Mouse (Mus musculus) limb, embryonic 12.5 days (tissue): ENCODE measurements around the gene Ociad1. TPM values are rescaled to one million over a fixed set of nuclear protein-coding genes. Genes with fewer than 3 reads are reported as not detected.

Source experiments
- ATAC-seq: fragments of 200-750 bp; cut with Nextera tagmentation; 2 replicates; pipeline ENCODE4 v1.8.0; 2017; ENCODE audit warnings: low read depth, moderate TSS enrichment; ENCODE audit not compliant: insufficient number of reproducible peaks, insufficient read depth, low FRiP score, low TSS enrichment
- H3K27ac ChIP-seq: fragments of 300-500 bp; sonication (generic); 2 replicates; pipeline ENCODE4 v1.5.1; 2016; ENCODE audit warnings: mild to moderate bottlenecking, moderate library complexity
- H3K27me3 ChIP-seq: fragments of 300-500 bp; sonication (generic); 2 replicates; pipeline ENCODE4 v1.6.1; 2016; ENCODE audit warnings: mild to moderate bottlenecking, moderate library complexity
- H3K36me3 ChIP-seq: fragments of 300-500 bp; sonication (generic); 2 replicates; pipeline ENCODE4 v1.6.1; 2016; ENCODE audit warnings: mild to moderate bottlenecking, moderate library complexity
- H3K4me1 ChIP-seq: fragments of 300-500 bp; sonication (generic); replicated peaks from 2 replicates; pipeline ENCODE4 v1.6.1; 2016
- H3K4me2 ChIP-seq: fragments of 300-500 bp; sonication (generic); 2 replicates; pipeline ENCODE4 v1.6.1; 2016; ENCODE audit warnings: mild to moderate bottlenecking, moderate library complexity
- H3K4me3 ChIP-seq: fragments of 300-500 bp; sonication (generic); replicated peaks from 2 replicates; pipeline ENCODE4 v1.5.1; 2016; ENCODE audit warnings: mild to moderate bottlenecking
- H3K9ac ChIP-seq: fragments of 300-500 bp; sonication (generic); replicated peaks from 2 replicates; pipeline ENCODE4 v1.6.1; 2016; ENCODE audit warnings: mild to moderate bottlenecking, moderate library complexity
- H3K9me3 ChIP-seq: fragments of 300-500 bp; sonication (generic); 2 replicates; pipeline ENCODE4 v1.6.1; 2016; ENCODE audit warnings: mild to moderate bottlenecking, moderate library complexity
- WGBS: fragments of 180-500 bp; shearing (Covaris S2); methylation state at CpG from one replicate; pipeline ENCODE4 v1.1.7; 2016; 5-methylcytosine and 5-hydroxymethylcytosine counted together
- polyA plus RNA-seq: library from polyadenylated mRNA; unstranded; fragments of >200 nt; fragmentation: Nextera tagmentation; extraction: Ambion mirVana; gene quantifications from 2 replicates; pipeline ENCODE4 v1.2.1, GENCODE M21; 2016

The Ociad1 gene
- polyA plus RNA-seq, 1 experiment from 2014 or later, result 208 TPM

- Histone ChIP-seq H3K4me1 (peaks cover 6% of the 10 kb centered on the region; the same call in 1 of the 2 replicates), H3K27ac (no peak overlapping the region), H3K4me3 (no peak overlapping the region), H3K9ac (no peak overlapping the region), H3K27me3 (peaks cover 14% of the 10 kb centered on the region; the same call in 1 of the 2 replicates), H3K4me2 (no peak overlapping the region), H3K36me3 (no peaks in the 10 kb centered on the region), H3K9me3 (no peaks in the 10 kb centered on the region)
- WGBS, result 86% methylated on average over 9 of the region's 9 CpGs
- no peak for ATAC-seq
Observed at GRCm38 (mm10) chr5:73339779-73340722, 47.5 kb downstream of the Ociad1 start.

DNA sequence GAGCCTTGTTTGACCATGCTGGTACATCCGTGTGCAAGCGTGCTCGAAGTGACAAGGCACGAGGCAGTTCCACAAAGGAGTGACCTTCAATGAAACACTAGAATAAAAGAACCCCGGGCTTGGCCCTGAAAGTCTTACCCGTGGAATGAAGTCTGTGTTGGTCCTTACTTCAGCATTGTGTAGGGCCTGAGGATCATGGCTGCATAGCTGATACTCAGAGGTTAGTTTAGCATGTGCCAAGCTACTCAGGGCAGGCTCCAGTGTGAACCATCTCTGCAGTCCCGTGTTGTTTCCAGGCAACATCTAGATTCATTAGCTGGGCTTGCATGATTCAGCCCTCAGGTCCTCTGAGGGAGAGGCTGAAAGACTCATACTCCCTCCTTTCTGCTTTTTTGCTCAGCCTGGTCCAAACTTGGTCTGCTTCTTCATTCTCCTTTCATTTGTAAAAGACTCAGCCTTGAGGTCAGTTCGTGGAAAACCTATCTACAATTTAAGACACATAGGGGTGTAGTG lies 48.2 kb downstream of the Ociad1 start, which contains the start of gene Ociad2:
Gene Ociad2, minus strand, starts transcription at position 306 of the 513 bp plus-strand sequence.
- Histone ChIP-seq H3K4me2 (no peak within 1 kb of the TSS), H3K27me3 (peaks cover 14% of the 10 kb centered on the region; the same call in 1 of the 2 replicates), H3K4me1 (peaks cover 6% of the 10 kb centered on the region; the same call in 1 of the 2 replicates), H3K27ac (no peak within 1 kb of the TSS), H3K4me3 (no peak within 1 kb of the TSS), H3K9ac (no peak within 1 kb of the TSS), H3K9me3 (no peaks in the 10 kb centered on the region), H3K36me3 (no peaks in the 10 kb centered on the region)
- no peak for ATAC-seq
- whole genome bisulfite sequencing, result 84% methylated on average over 8 of the region's 8 CpGs

DNA sequence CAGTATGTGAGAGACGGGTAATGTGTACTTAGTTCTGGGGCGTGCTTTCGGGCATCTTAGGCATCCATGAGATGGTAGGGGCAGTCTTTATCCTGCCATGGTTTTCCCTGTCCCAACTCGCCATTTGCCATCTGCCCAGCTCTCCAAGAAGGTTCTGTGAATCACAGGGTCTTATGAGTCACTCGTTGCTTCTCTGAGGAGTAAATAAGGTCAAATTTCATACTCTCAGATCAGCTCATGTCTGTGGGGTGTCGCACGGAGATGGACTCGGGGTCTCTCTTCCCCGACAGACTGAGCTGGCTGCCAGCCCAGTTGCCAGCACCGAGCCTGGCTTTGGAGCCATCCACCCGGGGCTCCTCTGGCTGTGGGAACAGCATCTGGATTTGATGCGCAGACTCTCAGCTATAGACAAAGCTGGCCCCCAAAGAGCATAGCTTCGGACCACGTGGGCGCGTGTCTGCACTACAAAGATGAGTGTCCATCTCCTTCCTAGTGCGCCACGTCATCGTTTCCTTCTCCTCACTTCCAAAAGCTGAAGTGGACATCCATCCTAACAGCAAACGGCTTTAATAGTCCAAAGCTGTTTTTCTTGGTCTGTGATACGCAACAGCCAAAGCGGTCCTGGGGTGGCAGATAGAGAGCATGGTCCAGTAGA lies 50.2 kb downstream of the Ociad1 start:
- 86% methylated on average over 22 of the region's 22 CpGs for WGBS
- no peak for ATAC-seq
- peaks cover 6% of the 10 kb centered on the region; the same call in 1 of the 2 replicates for H3K27me3 ChIP-seq
- no peaks in the 10 kb centered on the region for H3K9me3 ChIP-seq
- no peak overlapping the region for H3K4me2 ChIP-seq
- H3K36me3 ChIP-seq, result no peaks in the 10 kb centered on the region
- H3K27ac ChIP-seq, result no peak overlapping the region
- peaks cover 3% of the 10 kb centered on the region; the same call in 1 of the 2 replicates for H3K4me1 ChIP-seq
- no peak overlapping the region for H3K9ac ChIP-seq
- no peak overlapping the region for H3K4me3 ChIP-seq

GRCm38 (mm10) chr5:73344310-73344709 lies 51.7 kb downstream of the Ociad1 start:
- 84% methylated on average over 10 of the region's 10 CpGs for WGBS
- H3K4me3 ChIP-seq, result no peak overlapping the region

GRCm38 (mm10) chr5:73345254-73345653 lies 52.7 kb downstream of the Ociad1 start:
- 89% methylated on average over 4 of the region's 4 CpGs for WGBS
- ATAC-seq, result no peak

More at GRCm38 (mm10) chr5:73344310-73344709, 51.7 kb downstream of the Ociad1 start:
- no peak for ATAC-seq
- Histone ChIP-seq H3K36me3 (no peaks in the 10 kb centered on the region), H3K4me2 (no peak overlapping the region), H3K9ac (no peak overlapping the region), H3K4me1 (no peaks in the 10 kb centered on the region), H3K27ac (no peak overlapping the region), H3K27me3 (peaks cover 3% of the 10 kb centered on the region; the same call in 1 of the 2 replicates), H3K9me3 (no peaks in the 10 kb centered on the region)

DNA sequence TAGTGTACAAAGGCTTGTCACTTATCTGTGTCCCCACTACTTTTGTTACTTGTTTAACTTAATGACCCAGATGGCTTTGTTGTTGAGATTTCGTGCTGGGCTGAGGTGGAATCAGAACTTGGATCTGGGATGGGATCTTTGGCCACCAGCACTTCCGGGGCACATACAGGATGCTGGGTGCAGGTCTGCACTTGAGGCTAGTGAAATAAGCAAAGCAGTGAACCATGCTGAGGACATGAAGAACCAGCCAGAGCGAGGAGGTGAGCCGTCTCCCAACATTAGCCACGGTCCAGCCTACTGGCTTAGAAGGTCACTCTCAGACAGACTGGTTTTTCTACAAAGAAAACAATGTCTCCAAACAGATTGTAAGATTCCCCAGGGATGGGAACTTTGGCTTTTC lies 56.9 kb downstream of the Ociad1 start:
- H3K27ac ChIP-seq, result no peak overlapping the region
- WGBS, result 65% methylated on average over 5 of the region's 5 CpGs
- H3K4me2 ChIP-seq, result no peak overlapping the region
- H3K4me1 ChIP-seq, result no peaks in the 10 kb centered on the region
- ATAC-seq, result no peak
- no peaks in the 10 kb centered on the region for H3K36me3 ChIP-seq
- no peaks in the 10 kb centered on the region for H3K27me3 ChIP-seq
- no peak overlapping the region for H3K9ac ChIP-seq
- H3K4me3 ChIP-seq, result no peak overlapping the region
- no peaks in the 10 kb centered on the region for H3K9me3 ChIP-seq

More at GRCm38 (mm10) chr5:73345254-73345653, 52.7 kb downstream of the Ociad1 start:
- Histone ChIP-seq H3K4me1 (no peaks in the 10 kb centered on the region), H3K4me2 (no peak overlapping the region), H3K9me3 (no peaks in the 10 kb centered on the region), H3K27me3 (no peaks in the 10 kb centered on the region; the same call in 1 of the 2 replicates), H3K27ac (no peak overlapping the region), H3K9ac (no peak overlapping the region), H3K4me3 (no peak overlapping the region), H3K36me3 (no peaks in the 10 kb centered on the region)

GRCm38 (mm10) chr5:73351796-73352195 lies 59.2 kb downstream of the Ociad1 start:
- H3K36me3 ChIP-seq, result no peaks in the 10 kb centered on the region
- WGBS, result 86% methylated on average over 1 of the region's 1 CpGs
- no peak for ATAC-seq
- H3K4me1 ChIP-seq, result no peaks in the 10 kb centered on the region
- no peaks in the 10 kb centered on the region for H3K9me3 ChIP-seq
- no peaks in the 10 kb centered on the region for H3K27me3 ChIP-seq
- no peak overlapping the region for H3K9ac ChIP-seq
- no peak overlapping the region for H3K27ac ChIP-seq
- no peak overlapping the region for H3K4me3 ChIP-seq
- no peak overlapping the region for H3K4me2 ChIP-seq

DNA sequence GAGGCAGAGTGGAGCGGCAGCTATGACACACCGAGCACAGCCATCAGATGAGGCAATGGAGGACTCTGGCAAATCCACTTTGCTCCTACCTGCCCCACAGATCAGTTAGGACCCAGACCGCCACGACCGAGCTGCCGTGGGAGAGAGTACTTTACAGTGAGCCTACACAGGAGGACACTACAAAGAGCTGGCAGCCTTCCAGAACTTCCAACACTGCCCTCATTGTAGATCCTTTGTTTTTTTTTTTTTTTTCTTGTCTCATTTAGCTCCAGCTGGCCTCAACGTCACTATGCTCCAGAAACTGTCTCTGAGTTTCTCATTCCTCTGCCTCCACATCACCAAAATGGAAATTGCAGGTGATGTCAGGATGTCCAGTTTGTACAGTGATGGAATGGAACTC lies 60.9 kb downstream of the Ociad1 start:
- no peak overlapping the region for H3K4me3 ChIP-seq
- H3K9ac ChIP-seq, result no peak overlapping the region
- no peaks in the 10 kb centered on the region for H3K36me3 ChIP-seq
- no peak overlapping the region for H3K27ac ChIP-seq
- no peaks in the 10 kb centered on the region for H3K9me3 ChIP-seq
- WGBS, result 68% methylated on average over 7 of the region's 7 CpGs
- no peak for ATAC-seq
- H3K27me3 ChIP-seq, result no peaks in the 10 kb centered on the region
- H3K4me2 ChIP-seq, result no peak overlapping the region
- no peaks in the 10 kb centered on the region for H3K4me1 ChIP-seq

- H3K27ac ChIP-seq, result no peak overlapping the region
- no peaks in the 10 kb centered on the region for H3K9me3 ChIP-seq
- no peak overlapping the region for H3K4me2 ChIP-seq
- no peaks in the 10 kb centered on the region for H3K36me3 ChIP-seq
- H3K4me1 ChIP-seq, result no peaks in the 10 kb centered on the region
- H3K4me3 ChIP-seq, result no peak overlapping the region
- H3K9ac ChIP-seq, result no peak overlapping the region
- ATAC-seq, result no peak
- 75% methylated on average over 3 of the region's 3 CpGs for WGBS
- no peaks in the 10 kb centered on the region for H3K27me3 ChIP-seq
Observed at GRCm38 (mm10) chr5:73353978-73354377, 61.4 kb downstream of the Ociad1 start.

DNA sequence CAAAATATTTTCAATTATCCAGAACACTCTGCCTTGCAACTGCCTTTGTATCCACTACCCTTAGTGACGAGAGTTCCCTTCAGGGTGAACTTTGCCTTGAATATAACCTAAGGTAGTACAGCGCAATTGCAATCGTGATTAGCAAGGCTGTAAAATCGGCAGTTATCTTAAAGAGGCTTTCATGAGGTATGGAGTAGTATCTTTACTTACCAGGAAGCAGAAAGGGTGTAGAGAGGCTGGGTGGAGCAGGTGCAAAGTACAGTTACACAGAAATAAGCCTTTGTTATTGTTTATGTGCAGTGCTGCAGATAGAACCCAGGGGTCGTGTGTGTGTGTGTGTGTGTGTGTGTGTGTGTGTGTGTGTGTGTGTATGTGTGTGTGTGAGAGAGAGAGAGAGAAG lies 62.8 kb downstream of the Ociad1 start:
- H3K36me3 ChIP-seq, result no peaks in the 10 kb centered on the region
- H3K27me3 ChIP-seq, result peaks cover 7% of the 10 kb centered on the region; the same call in 1 of the 2 replicates
- H3K4me2 ChIP-seq, result no peak overlapping the region
- H3K27ac ChIP-seq, result no peak overlapping the region
- H3K9me3 ChIP-seq, result no peaks in the 10 kb centered on the region
- no peak overlapping the region for H3K4me3 ChIP-seq
- H3K9ac ChIP-seq, result no peak overlapping the region
- H3K4me1 ChIP-seq, result 0 out of 2 replicates have a peak, but pooled peaks cover 5% of the 10 kb centered on the region
- WGBS, result 59% methylated on average over 5 of the region's 5 CpGs
- ATAC-seq, result no peak
